Mouse (Mus musculus): ENCODE data around the gene Lrrc47. TPM values are rescaled to one million over a fixed set of nuclear protein-coding genes. Genes with fewer than 3 reads are reported as not detected.
A peak's percentile ranks its signal among the peaks of the same experiment; 100 is the strongest.

Lrrc47 gene
- polyA plus RNA-seq, 1 experiment from 2014 or later: 9.2 TPM

GRCm38 (mm10) chr4:154056661-154057060 lies 45.1 kb downstream of the Lrrc47 start:
- H3K36me3 ChIP-seq (ENCODE audit: control insufficient read depth, insufficient read depth, low read length): no peaks in the 10 kb centered on the region
- H3K9me3 ChIP-seq (replicated peaks; ENCODE audit: control insufficient read depth, low read length): no peaks in the 10 kb centered on the region
- no peaks in the 10 kb centered on the region for H3K4me1 ChIP-seq (ENCODE audit: control insufficient read depth, insufficient read depth, low read length)
- H3K27me3 ChIP-seq (replicated peaks; ENCODE audit: control insufficient read depth, insufficient read depth, low read length): no peaks in the 10 kb centered on the region
- 52% methylated on average over 2 of the region's 2 CpGs for WGBS
- no peak overlapping the region for H3K9ac ChIP-seq (ENCODE audit: low read length)
- no peak overlapping the region for H3K4me3 ChIP-seq (ENCODE audit: low read depth, low read length)
- DNase-seq (ENCODE audit: low spot score): peak; percentile 10
- no peak for ATAC-seq
- H3K4me2 ChIP-seq (ENCODE audit: low read length): no peak overlapping the region
- no peak overlapping the region for H3K27ac ChIP-seq (ENCODE audit: low read depth, low read length)

- Histone ChIP-seq H3K27ac (ENCODE audit: low read depth, low read length) (no peak overlapping the region), H3K36me3 (ENCODE audit: control insufficient read depth, insufficient read depth, low read length) (no peaks in the 10 kb centered on the region), H3K4me2 (ENCODE audit: low read length) (no peak overlapping the region), H3K4me3 (ENCODE audit: low read depth, low read length) (no peak overlapping the region), H3K9ac (ENCODE audit: low read length) (no peak overlapping the region), H3K27me3 (replicated peaks; ENCODE audit: control insufficient read depth, insufficient read depth, low read length) (no peaks in the 10 kb centered on the region), H3K4me1 (ENCODE audit: control insufficient read depth, insufficient read depth, low read length) (no peaks in the 10 kb centered on the region), H3K9me3 (replicated peaks; ENCODE audit: control insufficient read depth, low read length) (no peaks in the 10 kb centered on the region)
- ATAC-seq (no peak), DNase-seq (ENCODE audit: low spot score) (no peak)
- 68% methylated on average over 4 of the region's 4 CpGs for WGBS
These were observed 46.2 kb downstream of the Lrrc47 start for GRCm38 (mm10) chr4:154057696-154058095.

- Histone ChIP-seq H3K4me3 (ENCODE audit: low read depth, low read length) (no peak overlapping the region), H3K4me1 (ENCODE audit: control insufficient read depth, insufficient read depth, low read length) (no peaks in the 10 kb centered on the region), H3K9me3 (replicated peaks; ENCODE audit: control insufficient read depth, low read length) (no peaks in the 10 kb centered on the region), H3K27ac (ENCODE audit: low read depth, low read length) (no peak overlapping the region), H3K4me2 (ENCODE audit: low read length) (no peak overlapping the region), H3K9ac (ENCODE audit: low read length) (no peak overlapping the region), H3K36me3 (ENCODE audit: control insufficient read depth, insufficient read depth, low read length) (no peaks in the 10 kb centered on the region), H3K27me3 (replicated peaks; ENCODE audit: control insufficient read depth, insufficient read depth, low read length) (peaks cover 2% of the 10 kb centered on the region; the same call in 1 of the 2 replicates)
- ATAC-seq: peak; percentile 52; the same call in 1 of the 2 replicates
- DNase-seq (ENCODE audit: low spot score): peak; percentile 80
- WGBS: 62% methylated on average over 14 of the region's 14 CpGs
These were observed 53.6 kb downstream of the Lrrc47 start for GRCm38 (mm10) chr4:154064827-154065773.

- ATAC-seq (no peak), DNase-seq (ENCODE audit: low spot score) (peak; percentile 10)
- Histone ChIP-seq H3K36me3 (ENCODE audit: control insufficient read depth, insufficient read depth, low read length) (no peaks in the 10 kb centered on the region), H3K27ac (ENCODE audit: low read depth, low read length) (no peak overlapping the region), H3K9me3 (replicated peaks; ENCODE audit: control insufficient read depth, low read length) (no peaks in the 10 kb centered on the region), H3K4me1 (ENCODE audit: control insufficient read depth, insufficient read depth, low read length) (no peaks in the 10 kb centered on the region), H3K4me2 (ENCODE audit: low read length) (no peak overlapping the region), H3K4me3 (ENCODE audit: low read depth, low read length) (no peak overlapping the region), H3K27me3 (replicated peaks; ENCODE audit: control insufficient read depth, insufficient read depth, low read length) (peaks cover 21% of the 10 kb centered on the region; the same call in 1 of the 2 replicates), H3K9ac (ENCODE audit: low read length) (no peak overlapping the region)
- 6% methylated on average over 5 of the region's 5 CpGs for WGBS
These were observed 59.4 kb downstream of the Lrrc47 start for GRCm38 (mm10) chr4:154070896-154071295.

Other genes with a start within 250 kb of the Lrrc47 start
- gene A430005L14Rik, start 54.5 kb upstream of the Lrrc47 start, polyA plus RNA-seq (2014; fragmentation: Nextera tagmentation; extraction: Ambion mirVana): 71.3 and 78.3 TPM in 2 replicates
- gene Dffb, start 36.6 kb upstream of the Lrrc47 start, polyA plus RNA-seq (2014; fragmentation: Nextera tagmentation; extraction: Ambion mirVana): 7.4 and 8.6 TPM in 2 replicates
- 13.2 and 16.8 TPM in 2 replicates for gene Cep104, start 36.5 kb upstream of the Lrrc47 start, polyA plus RNA-seq (2014; fragmentation: Nextera tagmentation; extraction: Ambion mirVana)
- gene Smim1, start 14.5 kb downstream of the Lrrc47 start, polyA plus RNA-seq (2014; fragmentation: Nextera tagmentation; extraction: Ambion mirVana): 3.9 and 4.2 TPM in 2 replicates
- not detected in 2 replicates for gene Ccdc27, start 30.9 kb downstream of the Lrrc47 start, polyA plus RNA-seq (2014; fragmentation: Nextera tagmentation; extraction: Ambion mirVana)
- gene Trp73, start 128.5 kb downstream of the Lrrc47 start, polyA plus RNA-seq (2014; fragmentation: Nextera tagmentation; extraction: Ambion mirVana): 4.6 and 5.4 TPM in 2 replicates
- 64.2 and 69.7 TPM in 2 replicates for gene Wrap73, start 130.6 kb downstream of the Lrrc47 start, polyA plus RNA-seq (2014; fragmentation: Nextera tagmentation; extraction: Ambion mirVana)
- 184 and 194 TPM in 2 replicates for gene Tprgl, start 148.9 kb downstream of the Lrrc47 start, polyA plus RNA-seq (2014; fragmentation: Nextera tagmentation; extraction: Ambion mirVana)
- gene Megf6, start 159.0 kb downstream of the Lrrc47 start, polyA plus RNA-seq (2014; fragmentation: Nextera tagmentation; extraction: Ambion mirVana): 4.6 and 7.7 TPM in 2 replicates